In genomic region chr3:53919541-53919940, GRCm38 (mm10) we compare ENCODE assay signal across 22 mouse cellular contexts.
"Had no signal": no experiment of that assay in that cellular context is flagged by ENCODE, and none has a peak within 500 bp of the region (broad histone marks: within the 10 kb centered on the region; RNA-seq: fewer than 3 reads in every experiment).

No protein-coding gene starts in this region.

- ATAC-seq: forebrain, postnatal 0 days; hindbrain, postnatal 0 days; intestine, embryonic 16.5 days had no signal

- DNase-seq: gastrocnemius, postnatal 14 days; gastrocnemius, postnatal 36 days; heart, adult 18-20 months; heart, postnatal 10 days; heart, postnatal 36 days; kidney, adult 11 months; kidney, adult 2 months; kidney, adult 9 months; kidney, postnatal 14 days; kidney, postnatal 36 days; left cerebral cortex, postnatal 4 days had no signal

- H3K4me2 ChIP-seq: heart, embryonic 12.5 days; hindbrain, embryonic 13.5 days; hindbrain, embryonic 15.5 days; kidney, embryonic 15.5 days; limb, embryonic 13.5 days; limb, embryonic 15.5 days had no signal

- H3K36me3 ChIP-seq: heart, embryonic 10.5 days; heart, embryonic 12.5 days; hindbrain, embryonic 13.5 days; hindbrain, embryonic 15.5 days; kidney, embryonic 15.5 days; limb, embryonic 13.5 days; limb, embryonic 15.5 days had no signal

- H3K9ac ChIP-seq: forebrain, postnatal 0 days; heart, embryonic 12.5 days; hindbrain, embryonic 13.5 days; hindbrain, embryonic 15.5 days; kidney, embryonic 15.5 days; limb, embryonic 13.5 days; limb, embryonic 15.5 days had no signal

- H3K4me3 ChIP-seq: heart, embryonic 10.5 days; heart, embryonic 12.5 days; hindbrain, embryonic 13.5 days; hindbrain, embryonic 15.5 days; kidney, embryonic 15.5 days; limb, embryonic 13.5 days; limb, embryonic 15.5 days had no signal

- H3K4me1 ChIP-seq: heart, embryonic 10.5 days; heart, embryonic 12.5 days; hindbrain, embryonic 13.5 days; hindbrain, embryonic 15.5 days; kidney, embryonic 15.5 days; limb, embryonic 13.5 days; limb, embryonic 15.5 days had no signal

- H3K27ac ChIP-seq: heart, embryonic 10.5 days; hindbrain, embryonic 13.5 days; hindbrain, embryonic 15.5 days; hindbrain, postnatal 0 days; kidney, embryonic 15.5 days; kidney, postnatal 0 days; limb, embryonic 13.5 days; limb, embryonic 15.5 days had no signal

- H3K9me3 ChIP-seq: heart, embryonic 10.5 days; heart, embryonic 12.5 days; hindbrain, embryonic 13.5 days; hindbrain, embryonic 15.5 days; kidney, embryonic 15.5 days; limb, embryonic 13.5 days; limb, embryonic 15.5 days had no signal

- H3K27me3 ChIP-seq: heart, embryonic 12.5 days; hindbrain, embryonic 13.5 days; hindbrain, embryonic 15.5 days; kidney, embryonic 15.5 days; limb, embryonic 13.5 days; limb, embryonic 15.5 days had no signal
